Mouse (Mus musculus): Measurements from ENCODE around the gene Cuta. TPM values are rescaled to one million over a fixed set of nuclear protein-coding genes. Genes with fewer than 3 reads are reported as not detected.

The Cuta gene
- polyA plus RNA-seq, 1 experiment = 169 TPM

GRCm38 (mm10) chr17:26893492-26893891, 45.9 kb downstream of the Cuta start:
- H3K4me3 ChIP-seq = no peak overlapping the region
- peak overlapping the region; percentile 62 for H3K4me2 ChIP-seq (ENCODE audit: low read depth)
- no peaks in the 10 kb centered on the region for H3K36me3 ChIP-seq (ENCODE audit: control insufficient read depth, insufficient read depth)
- peaks cover 7% of the 10 kb centered on the region for H3K27me3 ChIP-seq (ENCODE audit: control insufficient read depth, insufficient read depth, insufficient read length)
- no peaks in the 10 kb centered on the region for H3K79me2 ChIP-seq (ENCODE audit: control insufficient read depth, insufficient read depth)
- TF ChIP-seq MAX (IDR thresholded peaks at IDR 0.05; ENCODE audit: low read depth) = no peak
- TF ChIP-seq USF1 (IDR thresholded peaks at IDR 0.05; ENCODE audit: low read depth) = no peak
- no peak overlapping the region for H3ac ChIP-seq (ENCODE audit: control insufficient read depth, insufficient read length)

DNA sequence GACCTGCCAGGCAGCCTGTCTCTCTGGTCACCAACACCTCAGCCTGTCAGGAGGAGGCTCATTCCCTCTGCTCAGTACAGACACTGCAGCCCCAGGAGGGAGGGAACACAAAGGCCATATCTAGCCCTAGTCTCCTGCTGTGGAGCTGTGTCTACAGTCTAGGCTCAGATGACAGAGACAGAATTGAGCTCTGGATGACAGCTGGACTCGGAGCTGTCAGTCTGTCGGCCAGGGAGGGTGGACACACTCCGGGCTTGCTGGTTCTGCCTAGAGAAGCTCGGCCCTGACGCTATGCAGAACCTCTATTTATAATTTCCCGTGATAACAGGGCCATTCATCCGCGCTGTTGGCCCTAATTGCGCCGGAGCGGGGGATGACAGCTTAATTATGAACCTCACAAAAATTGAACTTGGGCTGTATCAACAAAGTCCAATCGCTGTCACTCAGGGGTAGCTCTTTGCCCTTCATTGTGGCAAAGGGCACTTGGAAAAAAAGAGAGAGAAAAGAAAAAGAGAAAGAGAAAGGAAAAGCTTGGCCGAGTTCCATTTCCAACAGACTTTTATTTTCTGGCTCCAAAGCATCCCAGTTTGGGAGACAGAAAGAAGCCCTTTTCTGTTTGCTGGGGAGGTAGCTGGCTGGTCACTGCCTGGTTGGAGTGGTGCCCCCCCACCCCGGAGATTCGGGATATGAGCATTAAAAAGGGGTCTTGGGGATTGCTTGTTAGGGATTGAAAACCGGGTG, 46.6 kb downstream of the Cuta start:
- Histone ChIP-seq H3K36me3 (ENCODE audit: control insufficient read depth, insufficient read depth) (no peaks in the 10 kb centered on the region), H3K4me3 (no peak overlapping the region), H3K27me3 (ENCODE audit: control insufficient read depth, insufficient read depth, insufficient read length) (peaks cover 7% of the 10 kb centered on the region), H3K79me2 (ENCODE audit: control insufficient read depth, insufficient read depth) (no peaks in the 10 kb centered on the region), H3K4me2 (ENCODE audit: low read depth) (peak overlapping the region; percentile 62), H3ac (ENCODE audit: control insufficient read depth, insufficient read length) (no peak overlapping the region)
- no peak for TF ChIP-seq MYOG (IDR thresholded peaks at IDR 0.05; ENCODE audit: control insufficient read depth in 1 of 3, insufficient read depth in 1 of 3, insufficient read length in 2 of 3, low read depth in 2 of 3)
- TF ChIP-seq TCF12 (IDR thresholded peaks at IDR 0.05; ENCODE audit: insufficient read depth, poor library complexity, severe bottlenecking) = no peak
- TF ChIP-seq MYOD1 (IDR thresholded peaks at IDR 0.05; ENCODE audit: control insufficient read depth in 1 of 3, insufficient read length in 2 of 3, low read depth in 2 of 3) = peak; percentile 14 to 60 (median 31)

GRCm38 (mm10) chr17:26887926-26888325, 51.4 kb downstream of the Cuta start:
- TF ChIP-seq CEBPB (IDR thresholded peaks at IDR 0.05; ENCODE audit: insufficient read depth, poor library complexity, severe bottlenecking) = peak; percentile 53; the same call in 1 of the 2 replicates
- no peak for TF ChIP-seq TCF3 (IDR thresholded peaks at IDR 0.05; ENCODE audit: insufficient read length, low read depth)
- TF ChIP-seq E2F4 (IDR thresholded peaks at IDR 0.05; ENCODE audit: insufficient read depth) = no peak
- TF ChIP-seq MAX (IDR thresholded peaks at IDR 0.05; ENCODE audit: low read depth) = no peak
- Histone ChIP-seq H3K27me3 (ENCODE audit: control insufficient read depth, insufficient read depth, insufficient read length) (no peaks in the 10 kb centered on the region), H3K4me3 (no peak overlapping the region), H3K4me2 (ENCODE audit: low read depth) (peak overlapping the region; percentile 16), H3K79me2 (ENCODE audit: control insufficient read depth, insufficient read depth) (no peaks in the 10 kb centered on the region), H3K36me3 (ENCODE audit: control insufficient read depth, insufficient read depth) (no peaks in the 10 kb centered on the region), H3ac (ENCODE audit: control insufficient read depth, insufficient read length) (no peak overlapping the region)

DNA sequence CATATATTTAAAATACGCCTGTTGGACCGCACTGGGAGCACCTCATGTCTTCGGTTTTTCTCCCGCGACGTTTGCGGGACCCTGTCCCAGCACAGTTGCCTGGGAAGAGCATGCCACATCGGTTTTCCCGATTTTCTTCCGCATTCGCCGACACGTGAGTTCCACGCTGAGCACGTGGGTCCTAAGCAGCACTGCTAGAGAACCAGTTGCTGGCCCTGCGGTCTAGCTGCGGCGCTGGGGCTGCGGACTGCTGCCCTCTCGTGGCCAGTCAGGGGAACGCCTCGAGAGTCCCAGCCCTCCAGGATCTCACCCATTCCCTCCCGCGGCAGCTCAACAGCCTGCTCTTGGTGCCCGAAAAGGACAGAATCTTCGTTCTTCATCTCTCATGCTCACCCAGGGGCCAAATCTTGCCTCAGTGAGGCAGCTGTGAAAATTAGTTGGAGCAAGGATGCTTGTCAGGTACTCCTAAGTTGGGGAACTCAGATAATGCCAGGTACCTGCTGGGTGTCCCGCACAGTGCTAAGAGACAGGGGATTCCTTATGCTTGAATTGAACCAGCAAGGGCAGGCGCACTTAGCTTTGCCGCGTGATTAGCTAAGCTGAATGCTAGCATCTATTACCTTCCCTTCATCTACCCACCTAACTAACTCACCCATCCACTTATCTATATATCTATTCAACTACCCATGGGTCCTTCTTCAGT, 53.2 kb downstream of the Cuta start:
- Histone ChIP-seq H3ac (ENCODE audit: control insufficient read depth, insufficient read length) (no peak overlapping the region), H3K4me3 (peak overlapping the region; percentile 40), H3K36me3 (ENCODE audit: control insufficient read depth, insufficient read depth) (no peaks in the 10 kb centered on the region), H3K27me3 (ENCODE audit: control insufficient read depth, insufficient read depth, insufficient read length) (no peaks in the 10 kb centered on the region), H3K4me2 (ENCODE audit: low read depth) (peak overlapping the region; percentile 91), H3K79me2 (ENCODE audit: control insufficient read depth, insufficient read depth) (no peaks in the 10 kb centered on the region)
- TF ChIP-seq MYOD1 (IDR thresholded peaks at IDR 0.05; ENCODE audit: control insufficient read depth in 1 of 3, insufficient read length in 2 of 3, low read depth in 2 of 3) (peak in 2 of 3 experiments; percentile 50 to 75), MAX (IDR thresholded peaks at IDR 0.05; ENCODE audit: low read depth) (peak; percentile 90), USF1 (IDR thresholded peaks at IDR 0.05; ENCODE audit: low read depth) (peak; percentile 96), MYOG (IDR thresholded peaks at IDR 0.05; ENCODE audit: control insufficient read depth in 1 of 3, insufficient read depth in 1 of 3, insufficient read length in 2 of 3, low read depth in 2 of 3) (peak; percentile 17 to 88 (median 74)), POLR2A (IDR thresholded peaks at IDR 0.05; ENCODE audit: insufficient read length, low read depth) (peak; percentile 32), TCF12 (IDR thresholded peaks at IDR 0.05; ENCODE audit: insufficient read depth, poor library complexity, severe bottlenecking) (no peak)

DNA sequence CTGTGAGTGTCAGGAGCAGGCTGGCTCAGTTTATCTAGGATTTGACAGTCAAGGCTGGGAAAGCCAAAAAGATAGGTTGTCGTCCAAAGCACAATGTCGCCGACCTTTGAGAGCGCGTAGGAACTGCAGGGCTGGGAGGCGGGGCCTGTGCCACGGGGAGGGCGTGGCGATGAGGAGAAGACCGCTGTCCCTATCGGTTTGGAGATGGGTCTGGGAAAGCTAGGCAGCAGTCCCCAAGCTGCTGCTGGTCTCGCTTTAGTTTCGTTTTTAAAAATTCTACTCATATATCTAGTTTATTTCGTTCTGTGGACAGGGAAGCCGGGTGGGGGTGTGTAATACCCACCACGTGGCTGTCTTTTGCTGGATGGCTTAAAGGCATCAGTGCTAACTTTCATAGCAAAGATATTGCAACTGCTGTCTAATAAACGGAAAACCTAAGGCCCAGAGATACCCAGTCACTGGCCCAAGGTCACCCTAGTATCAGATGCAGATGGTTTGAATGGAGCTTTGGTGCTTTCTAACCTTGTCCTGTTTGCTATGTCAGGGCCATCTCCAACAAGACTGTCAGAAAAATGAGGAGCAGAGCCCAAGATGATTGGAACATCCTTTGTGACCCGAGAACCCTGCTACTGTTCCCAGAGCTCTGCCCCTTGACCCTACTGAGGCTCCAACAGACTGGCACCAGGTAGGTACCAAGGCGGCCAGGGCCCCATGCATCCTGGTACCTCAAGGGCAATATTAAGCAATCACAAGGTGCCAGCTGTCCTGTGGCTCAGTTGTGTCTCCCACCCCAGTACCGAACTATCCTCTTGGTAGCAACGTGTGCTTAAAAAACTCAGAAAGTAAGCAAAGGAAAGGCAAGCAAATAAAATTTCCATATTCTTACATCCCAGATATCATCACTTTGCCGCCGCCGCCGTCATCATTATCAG, 54.1 kb downstream of the Cuta start:
- no peaks in the 10 kb centered on the region for H3K36me3 ChIP-seq (ENCODE audit: control insufficient read depth, insufficient read depth)
- H3K79me2 ChIP-seq (ENCODE audit: control insufficient read depth, insufficient read depth) = no peaks in the 10 kb centered on the region
- no peaks in the 10 kb centered on the region for H3K27me3 ChIP-seq (ENCODE audit: control insufficient read depth, insufficient read depth, insufficient read length)
- H3K4me3 ChIP-seq = peak overlapping the region; percentile 40
- no peak overlapping the region for H3ac ChIP-seq (ENCODE audit: control insufficient read depth, insufficient read length)
- peak overlapping the region; percentile 91 for H3K4me2 ChIP-seq (ENCODE audit: low read depth)
- TF ChIP-seq POLR2AphosphoS2 (IDR thresholded peaks at IDR 0.05; ENCODE audit: insufficient read length, low read depth) (no peak), MAX (IDR thresholded peaks at IDR 0.05; ENCODE audit: low read depth) (no peak), CEBPB (IDR thresholded peaks at IDR 0.05; ENCODE audit: insufficient read depth, poor library complexity, severe bottlenecking) (no peak), E2F4 (IDR thresholded peaks at IDR 0.05; ENCODE audit: insufficient read depth) (no peak), POLR2A (IDR thresholded peaks at IDR 0.05; ENCODE audit: insufficient read length, low read depth) (peak; percentile 53), TCF12 (IDR thresholded peaks at IDR 0.05; ENCODE audit: insufficient read depth, poor library complexity, severe bottlenecking) (no peak), MYOG (IDR thresholded peaks at IDR 0.05; ENCODE audit: control insufficient read depth in 1 of 3, insufficient read depth in 1 of 3, insufficient read length in 2 of 3, low read depth in 2 of 3) (no peak), USF1 (IDR thresholded peaks at IDR 0.05; ENCODE audit: low read depth) (peak; percentile 6), REST (IDR thresholded peaks at IDR 0.05; ENCODE audit: insufficient read depth, insufficient read length) (no peak), MYOD1 (IDR thresholded peaks at IDR 0.05; ENCODE audit: control insufficient read depth in 1 of 3, insufficient read length in 2 of 3, low read depth in 2 of 3) (no peak), SRF (IDR thresholded peaks at IDR 0.05; ENCODE audit: control insufficient read depth, insufficient read length, low read depth) (no peak), TCF3 (IDR thresholded peaks at IDR 0.05; ENCODE audit: insufficient read length, low read depth) (no peak)
